Mouse (Mus musculus): ENCODE measurements around the gene Rac2. TPM values are rescaled to one million over a fixed set of nuclear protein-coding genes. Genes with fewer than 3 reads are reported as not detected.

Gene Rac2
- polyA plus RNA-seq, 1 experiment, result 3.6 TPM

GRCm38 (mm10) chr15:78594831-78595230 is 22.2 kb upstream of the Rac2 start:
- H3K27ac ChIP-seq (replicated peaks; ENCODE audit: low read depth, low read length), result no peak overlapping the region
- no peaks in the 10 kb centered on the region for H3K4me1 ChIP-seq (ENCODE audit: control insufficient read depth, insufficient read depth, insufficient read length, low read length)

GRCm38 (mm10) chr15:78593896-78594425 is 21.4 kb upstream of the Rac2 start:
- H3K27ac ChIP-seq (replicated peaks; ENCODE audit: low read depth, low read length), result no peak overlapping the region
- H3K4me3 ChIP-seq (ENCODE audit: insufficient read depth, low read depth, low read length), result no peak overlapping the region
- H3K4me1 ChIP-seq (ENCODE audit: control insufficient read depth, insufficient read depth, insufficient read length, low read length), result no peaks in the 10 kb centered on the region

More at GRCm38 (mm10) chr15:78594831-78595230, 22.2 kb upstream of the Rac2 start:
- no peak overlapping the region for H3K4me3 ChIP-seq (ENCODE audit: insufficient read depth, low read depth, low read length)

GRCm38 (mm10) chr15:78592452-78592968 is 19.9 kb upstream of the Rac2 start:
- Histone ChIP-seq H3K4me3 (ENCODE audit: insufficient read depth, low read depth, low read length) (no peak overlapping the region), H3K4me1 (ENCODE audit: control insufficient read depth, insufficient read depth, insufficient read length, low read length) (no peaks in the 10 kb centered on the region), H3K27ac (replicated peaks; ENCODE audit: low read depth, low read length) (no peak overlapping the region)

GRCm38 (mm10) chr15:78591680-78592451 is 19.3 kb upstream of the Rac2 start:
- H3K4me3 ChIP-seq (ENCODE audit: insufficient read depth, low read depth, low read length), result no peak overlapping the region
- no peaks in the 10 kb centered on the region for H3K4me1 ChIP-seq (ENCODE audit: control insufficient read depth, insufficient read depth, insufficient read length, low read length)
- H3K27ac ChIP-seq (replicated peaks; ENCODE audit: low read depth, low read length), result no peak overlapping the region

GRCm38 (mm10) chr15:78590785-78591184 is 18.2 kb upstream of the Rac2 start:
- no peak overlapping the region for H3K4me3 ChIP-seq (ENCODE audit: insufficient read depth, low read depth, low read length)
- no peak overlapping the region for H3K27ac ChIP-seq (replicated peaks; ENCODE audit: low read depth, low read length)
- no peaks in the 10 kb centered on the region for H3K4me1 ChIP-seq (ENCODE audit: control insufficient read depth, insufficient read depth, insufficient read length, low read length)

GRCm38 (mm10) chr15:78589936-78590335 is 17.4 kb upstream of the Rac2 start:
- H3K4me3 ChIP-seq (ENCODE audit: insufficient read depth, low read depth, low read length), result no peak overlapping the region
- no peaks in the 10 kb centered on the region for H3K4me1 ChIP-seq (ENCODE audit: control insufficient read depth, insufficient read depth, insufficient read length, low read length)

GRCm38 (mm10) chr15:78588900-78589299 is 16.3 kb upstream of the Rac2 start:
- Histone ChIP-seq H3K4me1 (ENCODE audit: control insufficient read depth, insufficient read depth, insufficient read length, low read length) (no peaks in the 10 kb centered on the region), H3K4me3 (ENCODE audit: insufficient read depth, low read depth, low read length) (no peak overlapping the region), H3K27ac (replicated peaks; ENCODE audit: low read depth, low read length) (peak overlapping the region; percentile 41; the same call in 1 of the 2 replicates)

More at GRCm38 (mm10) chr15:78589936-78590335, 17.4 kb upstream of the Rac2 start:
- no peak overlapping the region for H3K27ac ChIP-seq (replicated peaks; ENCODE audit: low read depth, low read length)

- H3K27ac ChIP-seq (replicated peaks; ENCODE audit: low read depth, low read length), result no peak overlapping the region
- H3K4me3 ChIP-seq (ENCODE audit: insufficient read depth, low read depth, low read length), result no peak overlapping the region
- H3K4me1 ChIP-seq (ENCODE audit: control insufficient read depth, insufficient read depth, insufficient read length, low read length), result no peaks in the 10 kb centered on the region
Observed at GRCm38 (mm10) chr15:78588049-78588448, 15.5 kb upstream of the Rac2 start.

- H3K4me3 ChIP-seq (ENCODE audit: insufficient read depth, low read depth, low read length), result no peak overlapping the region
- H3K4me1 ChIP-seq (ENCODE audit: control insufficient read depth, insufficient read depth, insufficient read length, low read length), result no peaks in the 10 kb centered on the region
- no peak overlapping the region for H3K27ac ChIP-seq (replicated peaks; ENCODE audit: low read depth, low read length)
Observed at GRCm38 (mm10) chr15:78587050-78587994, 14.7 kb upstream of the Rac2 start.

GRCm38 (mm10) chr15:78585404-78585803 is 12.8 kb upstream of the Rac2 start:
- no peak overlapping the region for H3K4me3 ChIP-seq (ENCODE audit: insufficient read depth, low read depth, low read length)
- H3K27ac ChIP-seq (replicated peaks; ENCODE audit: low read depth, low read length), result no peak overlapping the region
- peaks cover under 1% of the 10 kb centered on the region; the same call in 1 of the 2 replicates for H3K4me1 ChIP-seq (ENCODE audit: control insufficient read depth, insufficient read depth, insufficient read length, low read length)

- H3K4me3 ChIP-seq (ENCODE audit: insufficient read depth, low read depth, low read length), result no peak overlapping the region
- peaks cover 4% of the 10 kb centered on the region; the same call in 1 of the 2 replicates for H3K4me1 ChIP-seq (ENCODE audit: control insufficient read depth, insufficient read depth, insufficient read length, low read length)
- no peak overlapping the region for H3K27ac ChIP-seq (replicated peaks; ENCODE audit: low read depth, low read length)
Observed at GRCm38 (mm10) chr15:78583352-78583751, 10.8 kb upstream of the Rac2 start.

GRCm38 (mm10) chr15:78576284-78576810 is 3.8 kb upstream of the Rac2 start:
- Histone ChIP-seq H3K4me1 (ENCODE audit: control insufficient read depth, insufficient read depth, insufficient read length, low read length) (peaks cover 4% of the 10 kb centered on the region; the same call in 1 of the 2 replicates), H3K4me3 (ENCODE audit: insufficient read depth, low read depth, low read length) (no peak overlapping the region), H3K27ac (replicated peaks; ENCODE audit: low read depth, low read length) (no peak overlapping the region)

- Histone ChIP-seq H3K4me3 (ENCODE audit: insufficient read depth, low read depth, low read length) (peak overlapping the region; percentile 54), H3K27ac (replicated peaks; ENCODE audit: low read depth, low read length) (peak overlapping the region; percentile 54), H3K4me1 (ENCODE audit: control insufficient read depth, insufficient read depth, insufficient read length, low read length) (no peaks in the 10 kb centered on the region)
Observed at GRCm38 (mm10) chr15:78572270-78572600, 348 bp downstream of the Rac2 start.

GRCm38 (mm10) chr15:78571554-78572269 is 871 bp downstream of the Rac2 start:
- Histone ChIP-seq H3K27ac (replicated peaks; ENCODE audit: low read depth, low read length) (peak overlapping the region; percentile 54; the same call in 1 of the 2 replicates), H3K4me1 (ENCODE audit: control insufficient read depth, insufficient read depth, insufficient read length, low read length) (no peaks in the 10 kb centered on the region), H3K4me3 (ENCODE audit: insufficient read depth, low read depth, low read length) (peak overlapping the region; percentile 54)

Measured in brown adipose tissue, adult 24 weeks (tissue).